Mouse (Mus musculus): ENCODE results near the gene Ahnak. TPM values are rescaled to one million over a fixed set of nuclear protein-coding genes. Genes with fewer than 3 reads are reported as not detected.
A peak's percentile ranks its signal among the peaks of the same experiment; 100 is the strongest.

The Ahnak gene
- polyA plus RNA-seq, 1 experiment from 2014 or later = 25.0 TPM

GRCm38 (mm10) chr19:8975491-8975890 lies 13.6 kb upstream of the Ahnak start:
- WGBS = 96% methylated on average over 2 of the region's 2 CpGs
- no peak overlapping the region for H3K9ac ChIP-seq
- H3K36me3 ChIP-seq = peaks cover 60% of the 10 kb centered on the region
- H3K4me3 ChIP-seq (replicated peaks) = no peak overlapping the region
- H3K9me3 ChIP-seq = no peaks in the 10 kb centered on the region
- ATAC-seq = no peak
- H3K4me1 ChIP-seq (replicated peaks) = peaks cover 2% of the 10 kb centered on the region; the same call in 1 of the 2 replicates
- no peaks in the 10 kb centered on the region for H3K27me3 ChIP-seq (replicated peaks)
- no peak overlapping the region for H3K4me2 ChIP-seq (replicated peaks)
- H3K27ac ChIP-seq = no peak overlapping the region

GRCm38 (mm10) chr19:8976535-8976934 lies 12.5 kb upstream of the Ahnak start:
- H3K4me2 ChIP-seq (replicated peaks) = no peak overlapping the region
- no peak overlapping the region for H3K9ac ChIP-seq
- no peak overlapping the region for H3K27ac ChIP-seq
- H3K4me3 ChIP-seq (replicated peaks) = no peak overlapping the region
- ATAC-seq = peak; percentile 61
- H3K36me3 ChIP-seq = peaks cover 50% of the 10 kb centered on the region
- no peaks in the 10 kb centered on the region for H3K9me3 ChIP-seq
- H3K4me1 ChIP-seq (replicated peaks) = peaks cover 7% of the 10 kb centered on the region
- 42% methylated on average over 3 of the region's 3 CpGs for WGBS
- H3K27me3 ChIP-seq (replicated peaks) = no peaks in the 10 kb centered on the region

GRCm38 (mm10) chr19:8980771-8981170 lies 8.3 kb upstream of the Ahnak start:
- no peak overlapping the region for H3K4me3 ChIP-seq (replicated peaks)
- no peaks in the 10 kb centered on the region for H3K9me3 ChIP-seq
- peaks cover 18% of the 10 kb centered on the region for H3K36me3 ChIP-seq
- 49% methylated on average over 5 of the region's 5 CpGs for WGBS
- H3K27me3 ChIP-seq (replicated peaks) = no peaks in the 10 kb centered on the region
- H3K4me2 ChIP-seq (replicated peaks) = no peak overlapping the region
- H3K9ac ChIP-seq = no peak overlapping the region
- no peak for ATAC-seq
- peaks cover 43% of the 10 kb centered on the region for H3K4me1 ChIP-seq (replicated peaks)
- no peak overlapping the region for H3K27ac ChIP-seq

- Histone ChIP-seq H3K9me3 (no peaks in the 10 kb centered on the region), H3K27me3 (replicated peaks) (no peaks in the 10 kb centered on the region), H3K4me2 (replicated peaks) (no peak overlapping the region), H3K27ac (no peak overlapping the region), H3K4me3 (replicated peaks) (no peak overlapping the region), H3K36me3 (peaks cover 18% of the 10 kb centered on the region), H3K9ac (no peak overlapping the region), H3K4me1 (replicated peaks) (peaks cover 45% of the 10 kb centered on the region)
- no peak for ATAC-seq
- WGBS = 54% methylated on average over 2 of the region's 2 CpGs
Observed at GRCm38 (mm10) chr19:8981450-8982168, 7.5 kb upstream of the Ahnak start.

GRCm38 (mm10) chr19:8982303-8983149 lies 6.6 kb upstream of the Ahnak start:
- Histone ChIP-seq H3K4me2 (replicated peaks) (no peak overlapping the region), H3K4me1 (replicated peaks) (peaks cover 45% of the 10 kb centered on the region)
- WGBS = 36% methylated on average over 5 of the region's 5 CpGs

GRCm38 (mm10) chr19:8983150-8983650 lies 5.9 kb upstream of the Ahnak start:
- Histone ChIP-seq H3K36me3 (peaks cover 13% of the 10 kb centered on the region), H3K27ac (peak overlapping the region; percentile 64), H3K9ac (no peak overlapping the region), H3K9me3 (no peaks in the 10 kb centered on the region), H3K27me3 (replicated peaks) (no peaks in the 10 kb centered on the region), H3K4me3 (replicated peaks) (no peak overlapping the region), H3K4me1 (replicated peaks) (peaks cover 52% of the 10 kb centered on the region), H3K4me2 (replicated peaks) (no peak overlapping the region)
- peak; percentile 87 for ATAC-seq
- WGBS = 23% methylated on average over 4 of the region's 4 CpGs

More at GRCm38 (mm10) chr19:8982303-8983149, 6.6 kb upstream of the Ahnak start:
- peak; percentile 81 for ATAC-seq
- no peaks in the 10 kb centered on the region for H3K27me3 ChIP-seq (replicated peaks)
- H3K9ac ChIP-seq = no peak overlapping the region
- peaks cover 14% of the 10 kb centered on the region for H3K36me3 ChIP-seq
- no peak overlapping the region for H3K4me3 ChIP-seq (replicated peaks)
- H3K9me3 ChIP-seq = no peaks in the 10 kb centered on the region
- H3K27ac ChIP-seq = peak overlapping the region; percentile 64

GRCm38 (mm10) chr19:8984255-8984868 lies 4.7 kb upstream of the Ahnak start:
- ATAC-seq = no peak
- Histone ChIP-seq H3K4me2 (replicated peaks) (no peak overlapping the region), H3K4me3 (replicated peaks) (no peak overlapping the region), H3K9me3 (no peaks in the 10 kb centered on the region), H3K4me1 (replicated peaks) (peaks cover 60% of the 10 kb centered on the region), H3K27ac (peak overlapping the region; percentile 64; the same call in 1 of the 2 replicates), H3K27me3 (replicated peaks) (no peaks in the 10 kb centered on the region), H3K36me3 (peaks cover 1% of the 10 kb centered on the region; the same call in 1 of the 2 replicates), H3K9ac (no peak overlapping the region)
- WGBS = 12% methylated on average over 7 of the region's 7 CpGs

- Histone ChIP-seq H3K4me3 (replicated peaks) (no peak overlapping the region), H3K27ac (no peak overlapping the region), H3K27me3 (replicated peaks) (no peaks in the 10 kb centered on the region), H3K4me1 (replicated peaks) (peaks cover 55% of the 10 kb centered on the region), H3K9me3 (no peaks in the 10 kb centered on the region), H3K36me3 (no peaks in the 10 kb centered on the region), H3K9ac (no peak overlapping the region), H3K4me2 (replicated peaks) (no peak overlapping the region)
- 61% methylated on average over 5 of the region's 5 CpGs for WGBS
- no peak for ATAC-seq
Observed at GRCm38 (mm10) chr19:8985891-8986290, 3.2 kb upstream of the Ahnak start.

- WGBS = 51% methylated on average over 2 of the region's 2 CpGs
- peaks cover 56% of the 10 kb centered on the region for H3K4me1 ChIP-seq (replicated peaks)
- H3K27ac ChIP-seq = no peak overlapping the region
- no peak for ATAC-seq
- no peaks in the 10 kb centered on the region for H3K27me3 ChIP-seq (replicated peaks)
- H3K36me3 ChIP-seq = no peaks in the 10 kb centered on the region
- H3K4me2 ChIP-seq (replicated peaks) = 0 out of 2 replicates have a peak overlapping the region, but pooled peaks have one; percentile 88
- H3K9ac ChIP-seq = no peak overlapping the region
- H3K4me3 ChIP-seq (replicated peaks) = no peak overlapping the region
- no peaks in the 10 kb centered on the region for H3K9me3 ChIP-seq
Observed at GRCm38 (mm10) chr19:8987816-8988215, 1.3 kb upstream of the Ahnak start.

- H3K36me3 ChIP-seq = no peaks in the 10 kb centered on the region
- peaks cover 56% of the 10 kb centered on the region for H3K4me1 ChIP-seq (replicated peaks)
- no peaks in the 10 kb centered on the region for H3K9me3 ChIP-seq
- peak overlapping the region; percentile 78 for H3K9ac ChIP-seq
- H3K27ac ChIP-seq = peak overlapping the region; percentile 96
- ATAC-seq = peak; percentile 29
- peak overlapping the region; percentile 81 for H3K4me3 ChIP-seq (replicated peaks)
- WGBS = 24% methylated on average over 15 of the region's 15 CpGs
- peak overlapping the region; percentile 88 for H3K4me2 ChIP-seq (replicated peaks)
- H3K27me3 ChIP-seq (replicated peaks) = no peaks in the 10 kb centered on the region
Observed at GRCm38 (mm10) chr19:8988346-8989065, 578 bp upstream of the Ahnak start.

- H3K9ac ChIP-seq = peak overlapping the region; percentile 78
- H3K36me3 ChIP-seq = no peaks in the 10 kb centered on the region
- peak; percentile 71 for ATAC-seq
- H3K4me1 ChIP-seq (replicated peaks) = peaks cover 50% of the 10 kb centered on the region
- peak overlapping the region; percentile 81 for H3K4me3 ChIP-seq (replicated peaks)
- H3K9me3 ChIP-seq = no peaks in the 10 kb centered on the region
- H3K27ac ChIP-seq = peak overlapping the region; percentile 96
- no peaks in the 10 kb centered on the region for H3K27me3 ChIP-seq (replicated peaks)
- peak overlapping the region; percentile 88 for H3K4me2 ChIP-seq (replicated peaks)
- WGBS = under 1% methylated on average over 53 of the region's 53 CpGs
Observed at GRCm38 (mm10) chr19:8989567-8990431, 715 bp downstream of the Ahnak start.
